Mouse (Mus musculus): Measurements from ENCODE around the gene Eif2b1.
"Not testable (repeated sequence)": the region's sequence is repeated elsewhere in the genome, so short reads cannot be mapped to it uniquely, and the experiment has no call there.

DNA sequence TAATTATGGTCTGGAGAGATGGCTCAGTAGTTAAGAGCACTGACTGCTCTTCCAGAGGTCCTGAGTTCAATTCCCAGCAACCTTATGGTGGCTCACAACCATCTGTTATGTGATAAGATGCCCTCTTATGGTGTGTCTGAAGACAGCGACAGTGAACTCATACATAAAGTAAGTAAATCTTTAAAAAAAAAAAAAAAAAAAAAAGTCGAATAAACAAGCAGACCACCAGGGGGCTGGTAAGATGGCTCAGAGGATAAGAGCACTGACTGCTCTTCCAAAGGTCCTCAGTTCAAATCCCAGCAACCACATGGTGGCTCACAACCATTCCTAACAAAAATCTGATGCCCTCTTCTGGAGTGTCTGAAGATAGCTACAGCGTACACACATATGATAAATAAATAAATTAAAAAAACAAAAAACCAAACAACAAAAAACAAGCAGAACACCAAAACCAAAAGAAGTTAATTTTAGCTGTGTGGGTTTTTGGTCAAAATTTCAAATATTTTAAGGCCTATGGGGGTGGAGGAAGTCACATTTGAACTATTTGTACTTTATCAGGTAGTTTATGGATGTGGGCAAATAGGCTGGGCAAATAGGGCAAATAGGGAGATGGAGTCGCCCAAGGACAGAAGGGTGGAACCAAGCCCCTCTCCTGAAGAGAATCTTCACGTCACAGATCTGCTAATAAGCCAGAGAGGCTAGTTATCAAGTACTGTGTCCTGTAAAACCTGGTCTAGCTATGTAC lies 27.4 kb downstream of the Eif2b1 start:
- TF ChIP-seq POLR2A, EP300 (IDR thresholded peaks at IDR 0.05; ENCODE audit: insufficient read depth, low read depth, low read length): not testable (repeated sequence)
- TF ChIP-seq CTCF (IDR thresholded peaks at IDR 0.05) = peak; percentile 39

All from heart, adult 2 months (tissue).